Mouse (Mus musculus) layer of hippocampus, postnatal 25 days (tissue): Measurements from ENCODE around the gene Pnp2. TPM values are rescaled to one million over a fixed set of nuclear protein-coding genes. Genes with fewer than 3 reads are reported as not detected.
"Not testable (repeated sequence)": the region's sequence is repeated elsewhere in the genome, so short reads cannot be mapped to it uniquely, and the experiment has no call there.

Experiments
- DNase-seq, 2 experiments: peaks; one replicate each; pipeline ENCODE4 v3.0.0; 2022; ENCODE audit warnings: mixed read lengths in 2 of 2, low spot score in 1 of 2; ENCODE audit errors: extremely low spot score in 1 of 2
- total RNA-seq, 2 experiments: library from RNA; stranded (reverse); gene quantifications; 2 replicates each; pipeline ENCODE4 v1.2.3; 2021

Gene Pnp2
- total RNA-seq, 2 experiments from 2014 or later = 0.62 to 1.1 TPM

- not testable (repeated sequence) for DNase-seq
Observed at GRCm38 (mm10) chr14:50956724-50957123, 932 bp downstream of the Pnp2 start.

- DNase-seq = not testable (repeated sequence)
Observed at GRCm38 (mm10) chr14:50957146-50957545, 1.4 kb downstream of the Pnp2 start.

GRCm38 (mm10) chr14:50958289-50958995 lies 2.6 kb downstream of the Pnp2 start:
- DNase-seq = not testable (repeated sequence)

- DNase-seq = no peak
Observed at GRCm38 (mm10) chr14:50968216-50968980, 12.6 kb downstream of the Pnp2 start.

GRCm38 (mm10) chr14:50969041-50969440 lies 13.2 kb downstream of the Pnp2 start:
- DNase-seq = no peak

- DNase-seq = no peak
Observed at GRCm38 (mm10) chr14:50969558-50970544, 14.1 kb downstream of the Pnp2 start.

- DNase-seq = no peak
Observed at GRCm38 (mm10) chr14:50970822-50971221, 15.0 kb downstream of the Pnp2 start.

- not testable (repeated sequence) for DNase-seq
Observed at GRCm38 (mm10) chr14:50973054-50973453, 17.3 kb downstream of the Pnp2 start.

- DNase-seq = no peak
Observed at GRCm38 (mm10) chr14:50973700-50974099, 17.9 kb downstream of the Pnp2 start.

- no peak for DNase-seq
Observed at GRCm38 (mm10) chr14:50975001-50975400, 19.2 kb downstream of the Pnp2 start.

- no peak for DNase-seq
Observed at GRCm38 (mm10) chr14:50976674-50977073, 20.9 kb downstream of the Pnp2 start.

GRCm38 (mm10) chr14:50978451-50978850 lies 22.7 kb downstream of the Pnp2 start:
- not testable (repeated sequence) for DNase-seq

- no peak for DNase-seq
Observed at GRCm38 (mm10) chr14:50979631-50980030, 23.8 kb downstream of the Pnp2 start.

GRCm38 (mm10) chr14:50981207-50981606 lies 25.4 kb downstream of the Pnp2 start:
- no peak for DNase-seq

- no peak for DNase-seq
Observed at GRCm38 (mm10) chr14:50981837-50982236, 26.0 kb downstream of the Pnp2 start.

GRCm38 (mm10) chr14:50987668-50988067 lies 31.9 kb downstream of the Pnp2 start:
- DNase-seq = no peak

GRCm38 (mm10) chr14:50991037-50991436 lies 35.2 kb downstream of the Pnp2 start:
- DNase-seq = no peak

GRCm38 (mm10) chr14:50997088-50997487 lies 41.3 kb downstream of the Pnp2 start:
- no peak for DNase-seq

- no peak for DNase-seq
Observed at GRCm38 (mm10) chr14:50997999-50998666, 42.3 kb downstream of the Pnp2 start.
